Mouse (Mus musculus) stomach, embryonic 16.5 days (tissue): ENCODE data around the gene Gm49368. TPM values are rescaled to one million over a fixed set of nuclear protein-coding genes. Genes with fewer than 3 reads are reported as not detected.

ENCODE experiments used
- ATAC-seq: fragments of 200-750 bp; cut with Nextera tagmentation; 2 replicates; pipeline ENCODE4 v1.8.0; 2017; ENCODE audit warnings: moderate number of reproducible peaks, moderate TSS enrichment; ENCODE audit not compliant: insufficient read depth, low FRiP score
- H3K27ac ChIP-seq: fragments of 300-500 bp; sonication (generic); 2 replicates; pipeline ENCODE4 v1.5.1; 2014; ENCODE audit warnings: low read length
- H3K27me3 ChIP-seq: fragments of 300-500 bp; sonication (generic); 2 replicates; pipeline ENCODE4 v1.6.1; 2014; ENCODE audit warnings: low read length, control low read depth, mixed read lengths; ENCODE audit not compliant: control insufficient read depth, insufficient read depth
- H3K36me3 ChIP-seq: fragments of 300-500 bp; sonication (generic); 2 replicates; pipeline ENCODE4 v1.6.1; 2014; ENCODE audit warnings: low read length; ENCODE audit not compliant: control insufficient read depth, insufficient read depth
- H3K4me1 ChIP-seq: fragments of 300-500 bp; sonication (generic); 2 replicates; pipeline ENCODE4 v1.6.1; 2014; ENCODE audit warnings: low read length, control low read depth, mixed read lengths; ENCODE audit not compliant: control insufficient read depth, insufficient read depth
- H3K4me2 ChIP-seq: fragments of 300-500 bp; sonication (generic); 2 replicates; pipeline ENCODE4 v1.6.1; 2014; ENCODE audit warnings: low read depth, low read length, mixed read lengths
- H3K4me3 ChIP-seq: fragments of 300-500 bp; sonication (generic); replicated peaks from 2 replicates; pipeline ENCODE4 v1.5.1; 2014; ENCODE audit warnings: mild to moderate bottlenecking, low read length
- H3K9ac ChIP-seq: fragments of 300-500 bp; sonication (generic); 2 replicates; pipeline ENCODE4 v1.6.1; 2014; ENCODE audit warnings: low read length
- H3K9me3 ChIP-seq: fragments of 300-500 bp; sonication (generic); replicated peaks from 2 replicates; pipeline ENCODE4 v1.6.1; 2016; ENCODE audit warnings: low read length, control low read depth; ENCODE audit not compliant: control insufficient read depth
- WGBS: fragments of 180-500 bp; shearing (Covaris S2); extraction: QIAGEN DNeasy Blood & Tissue Kit; methylation state at CpG from one replicate; pipeline ENCODE4 v1.1.7; 2014; 5-methylcytosine and 5-hydroxymethylcytosine counted together
- polyA plus RNA-seq: library from polyadenylated mRNA; unstranded; fragments of >200 nt; fragmentation: Nextera tagmentation; extraction: Ambion mirVana; gene quantifications from 2 replicates; pipeline ENCODE4 v1.2.1, GENCODE M21; 2015

Gm49368 gene
- polyA plus RNA-seq, 1 experiment from 2014 or later = 0.04 TPM

DNA sequence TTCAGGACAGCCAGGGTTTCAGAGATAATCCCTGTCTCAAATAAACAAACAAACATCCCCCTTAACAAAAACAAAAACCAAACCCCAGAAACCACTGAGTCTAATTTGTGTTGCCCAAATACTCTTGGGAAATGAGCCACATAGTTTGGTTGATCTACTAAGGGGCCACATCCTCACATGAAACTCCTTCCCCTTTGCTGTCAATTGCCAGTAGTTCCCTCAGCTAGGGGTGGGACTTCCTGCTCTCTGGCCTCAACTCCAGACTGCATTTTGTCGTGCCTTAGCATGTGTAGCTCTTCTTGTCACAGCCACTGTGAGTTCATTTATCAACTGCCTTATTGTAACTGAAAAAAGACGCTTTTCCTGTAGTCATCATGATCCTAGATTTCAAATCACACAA is 47.8 kb downstream of the Gm49368 start:
- Histone ChIP-seq H3K27ac (no peak overlapping the region), H3K4me2 (no peak overlapping the region), H3K4me3 (no peak overlapping the region), H3K9me3 (no peaks in the 10 kb centered on the region), H3K9ac (no peak overlapping the region), H3K27me3 (no peaks in the 10 kb centered on the region), H3K36me3 (no peaks in the 10 kb centered on the region), H3K4me1 (no peaks in the 10 kb centered on the region)
- WGBS = 54% methylated on average over 2 of the region's 2 CpGs
- ATAC-seq = no peak

- no peaks in the 10 kb centered on the region for H3K4me1 ChIP-seq
- H3K9me3 ChIP-seq = no peaks in the 10 kb centered on the region
- no peak for ATAC-seq
- H3K4me3 ChIP-seq = no peak overlapping the region
- no peak overlapping the region for H3K9ac ChIP-seq
- no peak overlapping the region for H3K4me2 ChIP-seq
- no peaks in the 10 kb centered on the region for H3K27me3 ChIP-seq
- no peaks in the 10 kb centered on the region for H3K36me3 ChIP-seq
- whole genome bisulfite sequencing = 90% methylated on average over 11 of the region's 11 CpGs
- H3K27ac ChIP-seq = no peak overlapping the region
Observed at GRCm38 (mm10) chr7:128112131-128112530, 49.6 kb downstream of the Gm49368 start.

- Histone ChIP-seq H3K4me2 (no peak overlapping the region), H3K9me3 (no peaks in the 10 kb centered on the region), H3K4me3 (no peak overlapping the region), H3K27ac (no peak overlapping the region), H3K9ac (no peak overlapping the region), H3K36me3 (no peaks in the 10 kb centered on the region), H3K4me1 (no peaks in the 10 kb centered on the region), H3K27me3 (no peaks in the 10 kb centered on the region)
- no peak for ATAC-seq
- 89% methylated on average over 11 of the region's 11 CpGs for WGBS
Observed at GRCm38 (mm10) chr7:128114371-128115105, 52.1 kb downstream of the Gm49368 start.

GRCm38 (mm10) chr7:128115211-128115958 is 52.9 kb downstream of the Gm49368 start:
- Histone ChIP-seq H3K9ac (no peak overlapping the region), H3K36me3 (no peaks in the 10 kb centered on the region), H3K4me1 (no peaks in the 10 kb centered on the region), H3K4me2 (no peak overlapping the region), H3K27me3 (no peaks in the 10 kb centered on the region), H3K9me3 (no peaks in the 10 kb centered on the region), H3K27ac (no peak overlapping the region), H3K4me3 (no peak overlapping the region)
- WGBS = 72% methylated on average over 5 of the region's 5 CpGs
- ATAC-seq = no peak

- Histone ChIP-seq H3K4me2 (no peak overlapping the region), H3K27ac (no peak overlapping the region), H3K4me3 (no peak overlapping the region), H3K9ac (no peak overlapping the region), H3K27me3 (no peaks in the 10 kb centered on the region), H3K9me3 (no peaks in the 10 kb centered on the region), H3K36me3 (no peaks in the 10 kb centered on the region), H3K4me1 (no peaks in the 10 kb centered on the region)
- WGBS = 85% methylated on average over 5 of the region's 5 CpGs
- no peak for ATAC-seq
Observed at GRCm38 (mm10) chr7:128116396-128116795, 53.9 kb downstream of the Gm49368 start.

DNA sequence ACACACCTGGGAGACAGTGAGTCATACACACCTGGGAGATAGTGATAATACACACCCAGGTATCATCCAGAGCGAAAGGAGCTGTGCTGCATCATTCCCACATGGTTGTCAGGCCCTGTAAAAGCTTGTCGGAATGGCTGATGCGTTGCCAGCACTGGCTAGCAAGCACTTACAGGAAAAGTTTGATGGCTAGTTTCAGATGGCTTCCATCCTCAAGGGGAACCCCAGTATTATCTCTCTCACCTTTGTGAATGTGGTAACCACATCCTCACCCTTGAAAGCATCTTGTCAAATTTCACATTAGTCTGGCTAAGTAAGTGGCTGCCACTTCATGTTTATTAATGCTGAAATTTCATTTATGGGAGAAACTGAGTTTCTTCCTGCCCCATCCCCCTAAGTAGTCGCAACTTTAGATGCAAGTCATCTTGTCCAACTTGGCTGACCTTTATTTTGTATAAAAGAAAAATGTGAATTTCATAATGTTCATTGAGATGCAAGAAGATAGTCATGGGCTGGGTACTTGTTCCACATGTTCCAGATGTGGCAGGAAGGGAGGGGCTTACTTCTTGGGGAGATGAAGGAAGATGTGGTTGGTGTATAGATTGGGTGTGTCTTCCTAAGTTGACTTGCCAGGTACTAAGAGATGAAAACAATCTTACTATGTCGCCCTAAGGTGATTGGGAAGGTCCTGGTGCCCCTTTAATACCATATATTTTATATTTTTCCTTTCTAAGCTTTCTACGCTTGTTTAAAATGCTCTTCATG is 57.4 kb downstream of the Gm49368 start:
- Histone ChIP-seq H3K9me3 (no peaks in the 10 kb centered on the region), H3K27me3 (no peaks in the 10 kb centered on the region), H3K4me1 (no peaks in the 10 kb centered on the region), H3K36me3 (no peaks in the 10 kb centered on the region), H3K4me2 (no peak overlapping the region), H3K9ac (no peak overlapping the region), H3K4me3 (no peak overlapping the region), H3K27ac (no peak overlapping the region)
- no peak for ATAC-seq
- 80% methylated on average over 6 of the region's 6 CpGs for WGBS

GRCm38 (mm10) chr7:128128741-128129720 is 66.5 kb downstream of the Gm49368 start, which contains the start of gene Itgax:
Gene Itgax, plus strand, starts transcription at chr7:128129547.
- Histone ChIP-seq H3K27me3 (no peaks in the 10 kb centered on the region), H3K4me2 (no peak within 1 kb of the TSS), H3K4me3 (no peak within 1 kb of the TSS), H3K9me3 (no peaks in the 10 kb centered on the region), H3K27ac (no peak within 1 kb of the TSS), H3K9ac (no peak within 1 kb of the TSS), H3K36me3 (no peaks in the 10 kb centered on the region), H3K4me1 (no peaks in the 10 kb centered on the region)
- WGBS = 71% methylated on average over 8 of the region's 8 CpGs
- no peak for ATAC-seq

- no peak overlapping the region for H3K27ac ChIP-seq
- no peak overlapping the region for H3K4me2 ChIP-seq
- H3K9ac ChIP-seq = no peak overlapping the region
- no peak overlapping the region for H3K4me3 ChIP-seq
- H3K36me3 ChIP-seq = no peaks in the 10 kb centered on the region
- no peak for ATAC-seq
- WGBS = 84% methylated on average over 5 of the region's 5 CpGs
- no peaks in the 10 kb centered on the region for H3K4me1 ChIP-seq
- H3K9me3 ChIP-seq = no peaks in the 10 kb centered on the region
- no peaks in the 10 kb centered on the region for H3K27me3 ChIP-seq
Observed at GRCm38 (mm10) chr7:128132148-128132547, 69.7 kb downstream of the Gm49368 start.
